Mouse (Mus musculus) duodenum, adult 2 months (tissue): ENCODE results near the gene Stxbp3. TPM values are rescaled to one million over a fixed set of nuclear protein-coding genes. Genes with fewer than 3 reads are reported as not detected.

Source experiments
- polyA plus RNA-seq: library from polyadenylated mRNA; depleted of rRNA; stranded (reverse); fragments of >200 nt; gene quantifications from 2 replicates; pipeline ENCODE4 v1.2.3, GENCODE M21; 2012; ENCODE audit warnings: low replicate concordance; rRNA removed

Gene Stxbp3
- 0.99 and 1.8 TPM in 2 replicates for polyA plus RNA-seq

DNA sequence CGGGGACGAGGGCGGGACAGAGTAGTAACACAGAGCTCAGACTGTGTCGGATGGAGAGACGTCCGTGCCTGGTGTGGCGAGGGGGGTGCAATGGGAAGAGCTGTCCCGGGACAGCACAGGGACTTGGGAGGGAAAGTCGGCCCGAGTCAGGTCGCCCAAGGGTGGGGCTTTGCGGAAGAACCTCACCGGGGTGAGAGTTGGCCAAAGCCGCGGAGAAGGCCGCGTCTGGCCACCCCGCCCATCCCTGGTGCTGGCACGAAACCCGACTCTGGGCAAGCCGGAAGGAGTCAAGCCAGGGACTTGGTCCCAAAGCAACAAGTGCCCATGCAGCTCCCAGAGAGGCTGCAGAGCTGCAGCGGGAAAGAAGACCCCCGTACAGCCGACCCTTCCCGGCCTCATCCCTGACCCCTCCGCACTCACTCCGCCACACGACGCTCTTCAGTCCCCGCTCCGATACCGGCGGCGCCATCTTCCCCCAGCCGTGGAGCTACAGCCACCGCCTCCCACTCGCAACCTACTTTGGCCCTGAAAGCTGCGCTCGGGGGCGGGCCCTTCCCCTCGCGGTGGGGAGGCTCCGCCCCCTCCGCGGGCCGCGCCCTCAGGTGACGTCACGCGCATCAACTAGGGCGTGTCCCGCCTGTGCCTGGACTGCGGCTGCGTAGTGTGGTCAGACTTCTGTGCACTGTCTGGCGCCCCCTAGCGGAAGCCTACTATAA, at the start of gene Stxbp3:
Gene Stxbp3, minus strand, starts transcription at position 527 of the 716 bp plus-strand sequence.

DNA sequence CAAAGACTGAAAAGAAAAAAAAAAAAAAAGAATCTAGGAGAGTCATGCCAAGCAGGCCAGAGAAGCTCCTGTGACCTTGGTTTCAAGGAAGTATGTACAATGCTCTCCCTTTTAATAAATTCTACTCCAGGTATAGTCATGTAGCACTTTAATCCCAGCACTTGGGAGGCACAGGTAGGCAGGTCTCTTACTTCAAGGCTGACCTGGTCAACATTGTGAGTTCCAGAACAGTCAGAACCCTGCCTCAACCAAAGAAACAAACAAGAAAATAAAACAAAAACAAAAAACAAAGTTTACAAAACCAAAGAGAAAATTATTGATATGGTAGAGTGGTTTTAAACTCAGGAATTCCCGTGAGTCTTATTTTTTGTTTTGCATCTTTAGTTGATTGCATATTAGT, 49.6 kb upstream of the Stxbp3 start, which contains the start of gene Fndc7:
Gene Fndc7, minus strand, starts transcription at position 101 of the 400 bp plus-strand sequence.

Other genes with a start within 250 kb of the Stxbp3 start
- 0.83 and 1.3 TPM in 2 replicates for gene Wdr47, start 249.2 kb downstream of the Stxbp3 start, polyA plus RNA-seq
- 12.5 and 15.3 TPM in 2 replicates for gene Clcc1, start 186.6 kb downstream of the Stxbp3 start, polyA plus RNA-seq
- gene Gpsm2, start 118.2 kb downstream of the Stxbp3 start, polyA plus RNA-seq = 8.5 and 12.4 TPM in 2 replicates
- not detected in 2 replicates for gene Aknad1, start 100.9 kb downstream of the Stxbp3 start, polyA plus RNA-seq
- gene Fndc7, start 49.5 kb upstream of the Stxbp3 start, polyA plus RNA-seq = 0.05 and 0.08 TPM in 2 replicates
- 52.0 and 58.2 TPM in 2 replicates for gene Prpf38b, start 71.2 kb upstream of the Stxbp3 start, polyA plus RNA-seq
- not detected in 2 replicates for gene Henmt1, start 99.3 kb upstream of the Stxbp3 start, polyA plus RNA-seq
- 0.46 TPM in 1 of 2 replicates, not detected in the other for gene Gm9857, start 99.9 kb upstream of the Stxbp3 start, polyA plus RNA-seq
- gene Fam102b, start 187.1 kb upstream of the Stxbp3 start, polyA plus RNA-seq = 0.64 and 0.79 TPM in 2 replicates
- gene Slc25a54, start 239.9 kb upstream of the Stxbp3 start, polyA plus RNA-seq = not detected in 2 replicates